In the genomic region with DNA sequence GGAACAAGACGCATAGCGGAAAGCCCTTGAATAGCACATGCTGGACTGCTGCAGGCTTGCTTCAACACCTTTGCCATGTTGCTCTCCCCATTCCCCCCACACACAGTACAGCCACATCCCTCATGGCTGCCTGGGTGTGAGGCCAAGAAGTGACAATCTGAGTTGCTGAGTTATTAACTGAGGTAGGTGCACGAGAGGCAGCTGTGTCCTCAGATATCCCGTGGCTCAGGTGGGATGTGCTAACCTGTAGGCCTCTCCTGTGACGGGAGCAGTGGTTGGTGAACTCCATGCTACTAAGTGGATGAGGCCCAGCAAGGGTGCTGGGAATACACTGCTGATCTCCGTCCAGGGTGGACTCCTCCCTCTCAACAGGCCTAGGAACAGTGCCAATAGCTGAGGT, we compare ENCODE assay signal across 28 mouse cellular contexts. TPM values are rescaled to one million over a fixed set of nuclear protein-coding genes. Genes with fewer than 3 reads are reported as not detected.
"Had no signal": no experiment of that assay in that cellular context is flagged by ENCODE, and none has a peak within 500 bp of the region (broad histone marks: within the 10 kb centered on the region; RNA-seq: fewer than 3 reads in every experiment).

No protein-coding gene starts in this region.

- H3K4me1 ChIP-seq: limb, embryonic 13.5 days; liver, embryonic 12.5 days; liver, embryonic 15.5 days; lung, embryonic 15.5 days; midbrain, embryonic 15.5 days; neural tube, embryonic 13.5 days had no signal

- H3K36me3 ChIP-seq: midbrain, embryonic 15.5 days had no signal

- H3K9me3 ChIP-seq: limb, embryonic 10.5 days; limb, embryonic 13.5 days; liver, embryonic 12.5 days; liver, embryonic 15.5 days; lung, embryonic 15.5 days; midbrain, embryonic 12.5 days; midbrain, embryonic 15.5 days; neural tube, embryonic 13.5 days had no signal

- H3K27ac ChIP-seq: layer of hippocampus, adult 2 months; limb, embryonic 10.5 days; limb, embryonic 13.5 days; liver, embryonic 12.5 days; liver, embryonic 15.5 days; lung, embryonic 15.5 days; midbrain, embryonic 12.5 days; midbrain, embryonic 15.5 days; neural tube, embryonic 13.5 days had no signal

- H3K9ac ChIP-seq: limb, embryonic 13.5 days; liver, embryonic 12.5 days; liver, embryonic 15.5 days; lung, embryonic 15.5 days; midbrain, embryonic 12.5 days; midbrain, embryonic 15.5 days; neural tube, embryonic 13.5 days had no signal

- H3K4me3 ChIP-seq: layer of hippocampus, adult 2 months; limb, embryonic 10.5 days; limb, embryonic 13.5 days; liver, embryonic 12.5 days; liver, embryonic 15.5 days; lung, embryonic 15.5 days; midbrain, embryonic 12.5 days; midbrain, embryonic 15.5 days; myocyte; neural tube, embryonic 13.5 days had no signal

- H3K27me3 ChIP-seq: limb, embryonic 13.5 days; liver, embryonic 12.5 days; liver, embryonic 15.5 days; lung, embryonic 15.5 days; midbrain, embryonic 12.5 days; midbrain, embryonic 15.5 days; neural tube, embryonic 13.5 days had no signal

- DNase-seq: kidney, adult 9 months; kidney, postnatal 25 days; layer of hippocampus, adult 9-11 months; liver; lung, adult 18-20 months; lung, postnatal 10 days; lung, postnatal 36 days; right cerebral cortex, postnatal 25 days; spleen, adult 18-20 months; thymus, adult 2 months; thymus, postnatal 14 days; thymus, postnatal 4 days had no signal

- ATAC-seq: liver, embryonic 12.5 days; midbrain, embryonic 15.5 days had no signal

- H3K4me2 ChIP-seq: limb, embryonic 13.5 days; liver, embryonic 12.5 days; liver, embryonic 15.5 days; lung, embryonic 15.5 days; midbrain, embryonic 12.5 days; midbrain, embryonic 15.5 days; neural tube, embryonic 13.5 days had no signal

RNA-seq across cellular contexts. Expression of gene Ghsr, which starts 51.4 kb away (rescaled TPM):
- total RNA-seq: megakaryocyte-erythroid progenitor cell, adult 5-6 weeks; monocyte, adult 5-6 weeks; neutrophil, adult 5-6 weeks had no signal
- polyA plus RNA-seq: kidney, embryonic 16.5 days; large intestine, adult 2 months; limb, embryonic 10.5 days; limb, embryonic 13.5 days; liver, embryonic 12.5 days; liver, embryonic 15.5 days; lung, embryonic 15.5 days; myocyte; stomach, embryonic 16.5 days had no signal
